Mouse (Mus musculus) gastrocnemius, postnatal 36 days (tissue): ENCODE results near the gene E2f2. TPM values are rescaled to one million over a fixed set of nuclear protein-coding genes. Genes with fewer than 3 reads are reported as not detected.

Experiments used
- DNase-seq, 2 experiments: peaks; one replicate each; pipeline ENCODE4 v3.0.0; 2022
- intact Hi-C: fragments of 180-260 bp; cut with DNase I; formaldehyde crosslinking; loops from one replicate; pipeline ENCODE4 v1.15.1; 2025
- total RNA-seq, 2 experiments: library from RNA; stranded (reverse); gene quantifications; 2 replicates each; pipeline ENCODE4 v1.2.3; 2021

E2f2 gene
- total RNA-seq, 2 experiments from 2014 or later = 1.3 to 1.9 TPM

DNA sequence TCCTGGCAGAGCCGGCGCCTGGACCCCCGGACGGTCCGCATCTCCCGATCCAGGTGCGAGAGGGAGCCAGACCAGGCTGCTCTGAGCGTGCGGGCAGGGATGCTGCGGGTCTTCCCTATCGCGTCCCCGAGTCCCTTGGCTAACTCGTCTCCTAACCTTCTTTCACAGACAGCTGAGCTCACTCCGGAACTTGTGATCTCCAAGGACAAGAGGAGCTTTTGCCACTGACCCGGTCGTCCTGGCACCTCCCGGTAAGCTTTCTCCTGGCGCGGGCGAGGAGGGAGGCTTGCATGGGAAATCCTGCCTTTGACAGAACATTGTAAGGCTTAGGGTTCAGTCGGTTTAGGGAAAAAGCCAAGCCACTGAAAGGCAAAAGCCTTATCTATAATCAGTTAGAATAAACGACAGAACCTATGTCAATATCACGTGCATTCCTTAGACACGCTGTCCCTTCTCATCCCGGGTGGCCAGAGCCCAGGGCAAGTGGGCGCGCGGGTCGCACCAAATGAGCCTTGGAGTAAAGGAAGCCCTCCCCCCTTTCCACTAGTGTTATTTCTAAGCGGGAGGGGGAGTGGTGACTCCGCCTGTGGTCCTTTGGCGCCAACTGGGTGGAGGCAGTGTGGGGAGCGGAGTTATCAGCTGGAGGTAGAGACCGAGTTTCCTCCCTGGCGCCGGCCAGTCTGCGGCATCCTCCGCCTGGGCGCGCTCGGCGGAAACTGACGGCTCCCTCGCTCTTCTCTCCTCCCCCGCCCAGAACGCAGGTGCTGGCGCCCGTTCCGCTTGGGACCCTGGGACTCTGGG lies 27.9 kb upstream of the E2f2 start:
- peak; percentile 69 to 70 for DNase-seq
- intact Hi-C loops = no loop called here

DNA sequence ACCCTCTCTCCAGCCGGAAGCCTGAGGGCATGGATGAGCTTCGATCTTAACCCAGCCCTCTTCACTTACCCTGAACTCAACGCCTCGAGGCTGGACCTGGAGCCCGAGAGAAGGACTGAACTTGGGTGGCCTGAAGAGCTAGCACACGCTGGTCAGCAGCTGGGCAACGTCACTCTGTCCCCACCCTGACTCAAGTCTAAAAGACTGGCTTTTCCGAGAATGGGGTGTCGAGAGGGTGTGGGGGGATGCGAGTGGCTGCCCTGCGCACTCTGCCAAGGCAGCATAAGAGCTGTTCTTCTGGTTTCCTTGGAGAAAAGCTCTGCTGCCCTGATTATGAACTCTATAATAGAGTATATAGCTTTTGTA lies 27.3 kb upstream of the E2f2 start:
- intact Hi-C loops = no loop called here
- no peak for DNase-seq

DNA sequence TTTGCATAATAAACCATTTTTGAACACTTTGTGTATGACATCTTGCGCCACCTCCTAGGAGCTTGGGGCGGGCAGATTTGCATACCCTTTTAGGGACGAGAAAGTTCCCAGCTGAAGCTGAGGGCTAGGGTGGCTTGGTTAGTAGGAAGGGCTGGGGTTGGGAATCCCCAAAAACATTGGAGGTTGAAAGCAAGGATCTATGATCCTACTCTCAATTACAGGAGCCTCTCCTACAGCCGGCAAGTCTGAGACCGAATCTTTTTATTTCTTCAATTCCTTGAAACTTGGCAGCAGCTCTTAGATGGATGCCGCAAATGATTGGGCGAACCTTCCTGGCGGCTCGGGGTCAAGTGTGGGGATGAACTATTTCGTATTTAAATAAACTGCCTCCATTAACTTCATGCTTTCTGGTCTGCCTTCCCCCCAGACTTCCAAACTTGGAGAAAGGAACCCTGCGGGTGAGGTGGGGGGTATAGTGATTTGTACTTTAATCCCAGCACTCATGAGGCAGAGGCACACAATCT lies 26.8 kb upstream of the E2f2 start:
- DNase-seq = no peak
- intact Hi-C loops = no loop called here

DNA sequence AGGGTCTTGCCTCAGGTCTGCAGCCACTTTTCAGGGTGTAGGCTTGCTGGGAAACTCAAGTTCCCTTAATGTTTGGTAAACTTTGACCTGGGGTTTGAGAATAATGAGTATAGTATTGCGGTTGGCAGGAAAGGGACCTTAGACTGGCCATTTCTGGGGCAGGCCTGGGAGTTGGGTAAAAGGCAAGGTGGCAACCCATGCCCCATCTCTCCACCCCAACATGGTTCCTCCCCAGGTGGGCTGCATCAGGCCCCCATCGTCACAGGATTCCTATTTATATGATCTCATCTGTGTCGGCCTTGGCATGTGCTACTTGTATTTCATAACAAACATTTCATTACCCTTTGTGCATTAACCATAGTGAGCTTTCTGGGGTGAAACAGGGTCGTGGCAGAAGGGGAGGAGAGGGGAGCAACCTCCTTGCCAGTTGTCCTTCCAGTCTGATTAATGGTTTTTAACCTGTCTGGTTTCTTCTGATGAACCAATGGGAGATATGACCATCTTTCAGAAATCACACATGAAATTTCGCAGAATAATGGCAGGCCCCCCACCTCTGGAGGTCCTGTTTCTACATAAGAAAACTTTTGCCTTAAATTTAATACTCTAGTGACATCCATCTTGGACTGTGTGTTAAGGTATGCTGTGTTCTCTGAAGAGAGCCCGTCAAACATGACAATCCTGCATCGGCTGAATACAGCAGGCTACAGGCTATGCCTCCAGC lies 26.0 kb upstream of the E2f2 start:
- DNase-seq = no peak
- intact Hi-C loops = no loop called here

DNA sequence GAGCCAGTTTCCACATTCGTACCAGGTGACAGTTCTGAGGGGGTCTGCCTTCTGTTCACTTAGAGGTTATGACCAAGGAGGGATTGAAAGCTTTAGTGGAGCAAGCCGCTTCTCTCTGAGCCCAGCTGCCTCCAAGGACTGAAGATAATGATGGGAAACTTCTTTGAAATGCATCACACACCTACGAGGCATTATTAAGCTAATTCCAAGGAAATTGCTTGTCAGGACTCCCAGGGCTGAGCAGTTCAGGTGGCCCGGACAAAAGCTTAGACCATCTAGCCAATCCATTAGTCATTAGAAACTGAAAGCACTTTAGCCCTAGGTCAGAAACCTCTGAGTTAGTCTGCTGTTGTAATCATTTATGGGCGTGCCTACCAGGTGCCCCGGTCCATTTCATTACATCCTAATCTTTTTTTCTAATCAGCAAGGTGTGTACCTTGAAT lies 25.5 kb upstream of the E2f2 start:
- no peak for DNase-seq
- intact Hi-C loops = no loop called here

DNA sequence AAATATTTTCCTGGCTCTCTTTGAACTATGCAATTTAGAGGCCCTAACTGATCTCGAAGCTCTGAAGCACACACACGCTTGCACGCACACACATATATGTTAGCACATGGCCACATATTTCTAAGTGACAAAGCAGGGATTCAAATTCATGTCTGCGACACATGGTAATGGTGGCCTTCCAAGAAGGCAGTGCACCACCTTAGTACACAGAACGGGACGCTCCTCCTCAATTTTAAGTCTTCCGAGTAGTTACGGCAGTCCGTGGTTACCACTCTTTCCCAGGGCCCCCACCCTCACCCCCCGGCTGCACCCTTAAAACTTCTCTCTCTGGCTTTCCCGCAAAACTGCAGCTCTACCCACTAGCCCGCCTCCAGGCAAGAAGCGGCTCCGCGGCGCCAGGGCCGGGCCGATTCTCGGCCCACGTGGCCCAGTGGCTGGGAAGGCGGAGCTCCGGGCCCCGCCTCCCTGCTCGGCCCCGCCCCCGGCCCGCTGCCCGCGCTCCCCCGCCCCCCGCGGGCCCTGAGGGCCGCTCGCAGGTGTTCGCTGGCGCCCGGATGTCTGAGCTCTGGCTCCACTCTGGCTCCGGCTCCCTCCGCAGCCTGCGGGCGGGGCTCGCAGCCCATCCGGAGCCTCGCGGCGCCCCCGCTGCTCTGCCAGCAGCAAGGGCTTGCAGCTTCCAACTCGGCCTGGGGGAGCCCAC lies 24.6 kb upstream of the E2f2 start:
- DNase-seq = peak; percentile 77 to 82
- intact Hi-C loops = no loop called here

DNA sequence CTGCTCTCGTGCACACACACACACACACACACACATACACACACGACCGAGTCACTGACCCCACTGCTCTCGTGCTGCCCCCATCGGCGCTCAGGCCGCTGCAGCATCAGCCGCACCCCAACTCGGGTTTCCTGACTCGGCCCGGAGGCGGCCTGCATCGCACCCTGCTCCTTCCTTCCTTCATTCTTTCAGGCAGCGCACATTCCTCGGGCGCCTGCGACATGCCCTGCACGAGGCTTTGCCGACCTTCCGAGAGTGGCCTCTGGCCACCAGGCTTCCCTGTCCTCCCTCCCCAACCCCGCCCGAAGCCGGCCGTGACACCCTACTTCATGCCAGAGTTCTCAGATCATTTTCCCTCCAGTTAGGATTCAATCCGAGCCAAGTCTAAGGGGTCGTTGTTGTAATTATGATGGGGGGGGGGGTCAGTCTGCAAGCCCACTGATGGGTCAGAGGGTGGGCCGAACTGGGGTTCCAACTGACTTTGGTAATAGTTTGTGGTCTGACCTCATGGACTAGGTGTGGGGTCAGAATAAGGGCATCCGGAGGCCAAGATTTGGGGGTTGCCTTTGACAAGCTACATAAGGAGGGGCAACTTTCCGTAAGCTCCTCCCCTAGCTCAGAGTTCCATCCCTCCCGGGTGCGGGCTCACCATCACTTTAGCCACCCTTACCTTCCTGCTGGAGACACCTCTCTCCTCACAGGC lies 23.7 kb upstream of the E2f2 start:
- DNase-seq = peak; percentile 52 to 54
- intact Hi-C loops = no loop called here

DNA sequence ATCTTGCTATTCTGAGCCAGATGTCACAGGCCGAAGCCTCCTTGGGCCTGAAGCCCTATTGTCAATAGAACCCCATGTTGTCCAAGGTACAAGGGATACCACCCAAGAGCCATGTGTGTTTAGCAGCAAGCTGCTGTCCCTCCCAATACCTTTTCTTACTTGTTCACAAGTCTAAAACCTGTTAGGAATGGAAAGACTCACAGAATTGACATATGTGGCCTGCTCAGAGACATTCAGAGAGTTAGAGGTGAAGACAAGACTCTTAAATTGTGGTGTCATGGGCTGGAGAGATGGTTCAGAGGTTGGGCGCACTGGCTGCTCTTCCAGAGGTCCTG lies 23.2 kb upstream of the E2f2 start:
- intact Hi-C loops = no loop called here
- no peak for DNase-seq

DNA sequence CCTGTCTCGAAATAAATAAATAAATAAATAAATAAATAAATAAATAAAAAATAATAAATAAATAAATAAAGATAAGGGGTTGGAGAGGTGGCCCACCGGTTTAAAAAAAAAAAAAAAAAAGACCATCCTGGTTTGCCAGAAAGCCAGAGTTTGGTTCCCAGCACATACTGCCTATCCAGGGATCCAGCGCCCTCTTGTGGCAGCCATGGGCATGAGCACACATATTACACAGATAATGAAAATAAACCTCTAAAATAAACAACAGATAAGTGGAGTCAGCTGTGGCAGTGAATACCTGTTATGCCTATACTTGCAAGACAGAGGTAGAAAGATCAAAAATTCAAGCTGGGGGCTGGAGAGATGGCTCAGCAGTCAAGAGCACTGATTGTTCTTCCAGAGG lies 22.5 kb upstream of the E2f2 start:
- intact Hi-C loops = no loop called here
- no peak for DNase-seq

DNA sequence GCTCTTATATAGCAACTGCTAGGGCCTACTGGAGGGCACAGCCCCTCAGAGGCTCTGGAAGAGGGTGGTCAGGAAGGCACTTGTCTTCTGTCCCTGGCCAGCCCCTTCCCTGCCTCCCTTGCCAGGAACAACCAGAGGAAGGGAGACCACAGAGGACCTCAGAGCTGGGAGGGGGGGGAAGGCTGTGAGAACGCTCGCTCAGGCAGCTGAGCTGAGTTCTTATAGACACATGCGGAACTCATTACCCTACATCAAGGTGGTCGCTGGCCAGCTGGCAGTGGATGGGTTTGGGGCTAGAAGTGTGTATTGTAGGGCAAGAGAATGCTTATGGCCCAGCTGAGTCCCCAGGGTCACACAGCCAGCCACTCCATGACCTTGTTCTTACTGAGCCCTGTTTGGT lies 21.6 kb upstream of the E2f2 start:
- intact Hi-C loops = no loop called here
- DNase-seq = no peak

DNA sequence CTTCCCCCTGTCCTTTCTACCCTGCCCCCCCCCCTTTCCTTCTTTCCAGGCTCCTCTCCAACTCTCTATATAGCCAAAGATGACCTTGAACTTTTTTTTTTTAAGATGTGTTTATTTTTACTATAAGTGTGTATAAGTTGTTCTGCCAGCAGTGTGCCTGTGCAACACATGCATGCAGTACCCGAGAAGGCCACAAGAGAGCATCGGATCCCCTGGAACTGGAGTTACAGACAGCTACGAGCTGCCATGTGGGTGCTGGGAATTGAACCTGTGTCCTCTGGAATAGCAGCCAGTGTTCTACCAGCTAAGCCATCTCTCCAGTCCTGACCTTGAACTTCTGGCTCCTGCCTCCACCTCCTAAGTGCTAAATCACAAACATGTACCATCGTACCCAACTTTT lies 19.4 kb upstream of the E2f2 start:
- DNase-seq = no peak
- intact Hi-C loops = no loop called here

DNA sequence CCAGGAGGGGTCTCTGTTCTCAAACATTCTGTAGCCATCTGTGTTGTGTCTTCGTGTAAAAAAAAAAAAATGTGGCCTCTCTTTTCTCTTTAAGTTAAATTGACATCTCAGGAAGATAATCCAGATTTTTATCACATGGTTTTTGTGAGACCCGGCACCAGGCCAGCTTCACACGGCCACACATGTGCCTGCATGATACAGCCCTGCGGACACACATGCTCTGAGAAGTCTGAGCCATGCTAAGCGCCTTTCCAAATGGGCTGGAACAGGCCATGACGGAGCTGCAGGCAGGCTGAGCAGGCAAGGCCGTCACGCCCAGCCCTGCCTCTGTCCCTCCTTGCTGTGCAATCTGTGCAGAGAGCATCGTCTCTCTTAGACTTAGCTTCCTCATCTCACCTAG lies 17.7 kb upstream of the E2f2 start:
- intact Hi-C loops = no loop called here
- no peak for DNase-seq

DNA sequence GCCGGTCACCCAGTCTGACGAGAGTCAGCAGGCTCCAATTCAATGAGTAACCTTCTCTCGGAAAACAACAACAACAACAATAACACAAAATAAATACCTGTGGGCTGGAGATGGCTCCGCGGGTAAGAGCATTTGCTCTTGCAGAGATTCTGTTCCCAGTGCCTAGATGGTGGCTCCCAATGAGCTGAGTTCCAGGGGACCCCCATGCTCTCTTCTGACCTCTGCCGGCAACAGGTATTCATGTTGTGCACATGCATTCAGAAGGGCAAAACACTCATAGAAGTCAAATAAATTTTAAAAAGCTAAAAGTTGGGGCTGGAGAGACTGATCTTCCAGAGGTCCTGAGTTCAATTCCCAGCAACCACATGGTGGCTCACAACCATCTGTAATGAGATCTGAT lies 13.7 kb upstream of the E2f2 start:
- intact Hi-C loops = no loop called here
- DNase-seq = no peak

DNA sequence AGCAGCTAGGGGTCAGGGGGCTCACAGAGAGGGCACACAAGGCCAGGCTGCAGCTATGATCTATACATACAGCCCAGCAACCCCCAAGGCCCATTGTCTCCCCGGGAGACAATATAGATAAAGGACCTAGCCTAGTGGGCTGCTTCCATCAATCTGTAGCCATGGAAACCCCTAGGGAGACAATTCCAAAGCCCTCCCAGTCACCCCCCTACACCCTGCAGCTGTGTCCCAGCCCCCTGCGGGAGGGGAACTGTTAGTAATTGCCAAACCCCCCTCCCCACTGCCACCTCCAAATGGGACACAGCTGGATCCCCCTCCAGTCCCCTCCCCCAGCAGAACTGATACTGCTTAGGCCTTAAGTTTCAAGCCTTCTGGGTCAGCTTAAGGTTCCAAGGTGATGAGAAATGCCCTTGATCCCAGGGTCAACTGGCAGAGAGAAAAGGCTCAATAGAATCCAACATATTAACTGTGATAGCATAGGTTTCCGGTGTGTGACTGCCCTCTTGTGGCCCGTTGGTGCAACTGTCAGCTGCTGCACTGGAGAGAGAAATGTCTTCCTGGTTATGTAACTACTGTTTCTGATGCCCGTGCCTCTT lies 12.3 kb upstream of the E2f2 start:
- peak; percentile 62 to 69 for DNase-seq
- intact Hi-C loops = loop anchor here (1.0 kb wide), 1 partner anchor 90 kb away; no protein-coding TSS in a partner anchor

DNA sequence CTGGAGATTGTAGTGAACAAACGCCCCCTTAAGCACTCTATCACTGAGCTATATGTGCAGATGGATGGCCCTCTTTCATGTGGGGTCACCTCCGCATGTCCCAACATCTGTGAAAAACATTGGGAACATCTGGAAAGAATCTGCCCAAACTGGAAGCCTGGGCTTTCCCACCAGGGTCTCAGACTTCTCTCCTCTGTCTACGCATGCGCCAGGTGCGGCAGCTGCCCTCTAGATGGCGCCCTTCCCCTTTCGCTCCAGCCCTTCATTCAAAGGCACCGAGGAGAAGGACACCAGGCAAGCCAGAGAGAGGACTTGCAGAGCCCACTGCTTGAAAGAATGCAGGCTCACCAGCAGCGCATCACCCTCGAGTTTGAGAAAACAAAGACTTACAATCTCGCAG lies 8.7 kb upstream of the E2f2 start:
- intact Hi-C loops = loop anchor here (1.0 kb wide), 1 partner anchor 37 kb away; no protein-coding TSS in a partner anchor
- peak; percentile 82 to 86 for DNase-seq

DNA sequence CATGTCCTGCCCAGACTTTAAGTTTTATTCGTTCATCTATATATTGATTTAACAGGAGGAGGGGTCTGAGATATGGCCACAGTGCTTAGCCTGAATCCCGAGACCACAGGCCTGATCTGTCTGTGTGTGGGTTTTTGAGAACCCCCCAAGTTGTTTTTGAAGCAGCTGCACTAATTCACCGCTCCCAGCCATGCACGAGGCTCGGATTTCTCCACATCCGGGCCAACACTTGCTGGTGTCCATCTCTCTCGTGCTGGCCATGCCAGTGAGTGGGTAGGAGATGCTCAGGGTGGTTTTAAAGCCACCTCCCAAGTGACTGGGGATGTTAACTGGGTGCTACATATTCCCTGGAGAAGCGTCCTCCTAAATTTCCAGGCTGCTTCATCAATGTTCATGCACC lies 7.2 kb upstream of the E2f2 start:
- no peak for DNase-seq

DNA sequence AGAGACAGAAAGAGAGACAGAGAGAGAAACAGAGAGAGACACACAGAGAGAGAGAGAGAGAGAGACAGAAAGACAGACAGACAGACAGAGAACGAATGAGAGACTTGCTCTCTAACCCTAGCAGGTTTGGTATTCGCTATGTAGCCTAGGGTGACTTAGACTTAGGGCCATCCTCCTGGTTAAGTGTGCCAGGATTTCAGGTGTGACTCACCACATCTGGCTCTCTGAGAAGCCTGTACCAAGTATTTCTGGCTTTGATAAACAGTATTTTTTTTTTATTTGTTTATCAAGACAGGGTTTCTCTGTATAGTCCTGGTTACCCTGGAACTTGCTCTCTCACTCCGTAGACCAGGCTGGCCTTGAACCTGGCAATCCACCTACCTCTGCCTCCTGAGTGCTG lies 4.5 kb upstream of the E2f2 start:
- no peak for DNase-seq
- intact Hi-C loops = no loop called here

More for the DNA sequence above, 7.2 kb upstream of the E2f2 start:
- intact Hi-C loops = no loop called here

DNA sequence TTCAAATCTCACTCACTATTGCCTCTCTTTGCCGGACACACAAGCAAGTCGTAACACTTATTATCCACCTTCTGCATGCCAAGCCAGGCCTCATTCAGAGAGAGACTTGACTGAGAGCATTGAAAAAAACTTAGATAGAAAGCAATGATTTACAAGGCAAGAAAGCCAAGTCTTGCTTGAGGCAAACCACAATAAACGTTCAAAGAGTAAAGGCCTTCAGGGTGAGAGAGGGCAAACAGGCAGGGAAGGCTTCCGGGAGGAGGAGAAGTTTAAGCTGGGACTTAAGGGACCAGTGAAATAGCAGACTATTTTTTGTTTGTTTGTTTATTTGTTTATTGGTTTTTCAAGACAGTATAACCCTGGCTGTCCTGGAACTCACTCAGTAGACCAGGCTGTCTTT lies 1.8 kb upstream of the E2f2 start:
- DNase-seq = no peak
- intact Hi-C loops = no loop called here

DNA sequence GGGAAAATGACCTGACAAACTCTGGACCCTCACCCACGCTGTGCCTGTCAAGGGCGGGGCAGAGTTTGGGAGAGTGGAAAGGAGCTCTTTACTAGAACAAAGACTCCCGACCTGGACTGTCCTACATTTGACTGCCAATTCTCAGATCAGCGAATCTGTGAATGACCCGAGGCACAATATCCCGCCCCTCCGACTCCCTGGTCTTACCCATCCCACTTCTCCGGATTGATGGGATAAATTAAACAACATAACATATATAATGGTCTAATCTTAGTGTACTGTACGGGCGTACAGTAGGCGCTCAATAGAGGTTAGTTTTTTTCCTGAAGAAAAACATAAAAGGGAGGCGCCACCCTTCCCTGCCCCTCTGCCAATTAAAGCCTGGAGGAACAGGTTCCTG lies 739 bp upstream of the E2f2 start:
- DNase-seq = no peak
- intact Hi-C loops = no loop called here

DNA sequence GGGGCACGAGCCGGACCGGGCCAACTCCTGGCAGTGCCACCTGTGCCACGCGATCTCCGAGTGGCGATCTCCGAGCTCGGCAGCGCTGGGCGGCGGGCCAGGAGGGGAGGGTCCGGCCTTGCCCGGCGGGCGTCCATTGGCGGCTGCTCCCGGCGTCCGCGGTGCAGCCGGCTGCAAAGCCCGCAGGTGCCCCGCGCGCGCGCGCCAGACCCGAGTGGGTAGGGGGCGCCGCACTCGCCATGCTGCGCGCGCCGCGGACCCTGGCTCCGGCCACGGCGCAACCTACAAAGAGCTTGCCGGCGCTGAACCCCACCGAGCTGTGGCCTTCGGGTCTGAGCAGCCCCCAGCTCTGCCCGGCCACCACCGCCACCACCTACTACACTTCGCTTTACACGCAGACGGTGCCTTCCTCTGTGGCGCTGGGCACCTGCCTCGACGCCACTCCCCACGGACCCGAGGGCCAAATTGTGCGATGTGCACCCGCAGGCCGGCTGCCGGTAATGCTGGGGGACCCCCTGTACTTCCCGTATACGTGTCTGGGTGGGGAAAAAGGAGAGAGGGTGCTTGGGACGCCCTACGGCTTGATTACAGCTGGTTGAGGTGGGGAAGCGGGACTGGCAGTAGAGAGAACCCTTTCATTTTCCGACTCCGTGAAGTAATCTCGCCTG lies 482 bp downstream of the E2f2 start:
- intact Hi-C loops = no loop called here
- DNase-seq = peak in 1 of 2 experiments; percentile 53
